Mouse (Mus musculus) cerebellum, postnatal 25 days (tissue): ENCODE measurements at regions not wholly inside any gene's neighbourhood (a gene's known extent, or its start where the extent isn't known, plus 50 kb on each side); places are given as distances from the start of the nearest gene placed in this dataset.

ENCODE experiments used
- DNase-seq, 2 experiments: peaks; one replicate each; pipeline ENCODE4 v3.0.0; 2021; ENCODE audit warnings: mixed read lengths in 2 of 2

DNA sequence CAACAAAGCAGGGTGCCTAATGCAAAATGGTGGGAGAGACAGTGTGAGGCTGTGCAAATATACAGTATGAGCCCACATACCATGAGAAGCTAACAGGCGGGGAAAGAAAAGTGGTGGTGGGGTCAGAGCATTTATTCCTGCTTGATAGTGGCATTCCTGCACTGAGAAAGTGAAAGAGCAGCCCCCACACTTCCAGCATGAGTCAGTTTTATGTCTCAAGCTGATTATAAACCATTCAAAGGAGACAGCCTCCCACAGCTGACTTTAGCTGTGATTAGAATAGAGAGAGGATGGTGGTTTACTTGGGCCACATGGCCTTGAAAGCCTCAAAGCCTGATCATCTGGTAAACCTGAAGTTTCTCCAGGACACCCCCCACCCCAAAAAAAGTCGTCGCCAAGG is 64.4 kb downstream of the Gm43517 start:
- no peak for DNase-seq

DNA sequence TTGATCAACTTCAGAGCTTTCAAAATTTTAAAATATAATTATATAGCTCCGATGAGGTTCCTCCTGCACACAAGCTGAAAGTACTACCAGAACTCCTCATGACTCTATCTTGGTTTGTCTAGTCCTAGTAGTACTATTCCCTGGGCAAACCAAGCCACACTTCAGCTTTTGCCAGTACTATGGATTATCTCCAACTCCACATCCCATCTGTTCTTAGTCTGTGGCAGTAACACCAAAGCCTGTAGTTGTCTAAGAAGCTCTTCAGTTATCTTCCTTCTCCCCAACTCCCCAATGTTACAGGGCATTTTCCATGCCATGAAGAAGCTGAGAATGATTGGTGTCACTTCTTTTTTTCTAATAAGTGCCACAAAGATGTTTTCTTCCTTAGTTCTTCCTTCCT is 83.1 kb downstream of the Gm43517 start:
- no peak for DNase-seq

GRCm38 (mm10) chr12:49473371-49473770 is 88.4 kb downstream of the Gm43517 start:
- peak in 1 of 2 experiments; percentile 3 for DNase-seq

DNA sequence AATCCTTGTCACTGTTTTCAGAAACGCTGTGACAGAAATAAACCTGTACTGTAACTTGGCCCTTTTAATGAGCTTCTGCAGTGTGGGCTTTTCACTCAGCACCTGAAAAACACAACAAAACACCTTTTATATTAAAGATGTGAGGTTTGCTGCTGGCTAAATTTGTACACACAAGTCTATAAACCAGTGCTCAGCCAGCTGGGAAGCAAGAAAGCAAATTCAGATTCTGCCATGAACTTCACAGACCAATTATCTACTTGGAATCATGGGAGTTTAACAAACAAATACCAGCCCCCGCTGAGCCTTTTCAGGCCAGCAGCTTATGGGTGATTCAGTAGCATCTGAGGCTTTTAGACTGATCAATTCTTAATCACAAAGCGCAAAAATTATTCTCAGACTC is 95.7 kb downstream of the Gm43517 start:
- DNase-seq, result no peak

DNA sequence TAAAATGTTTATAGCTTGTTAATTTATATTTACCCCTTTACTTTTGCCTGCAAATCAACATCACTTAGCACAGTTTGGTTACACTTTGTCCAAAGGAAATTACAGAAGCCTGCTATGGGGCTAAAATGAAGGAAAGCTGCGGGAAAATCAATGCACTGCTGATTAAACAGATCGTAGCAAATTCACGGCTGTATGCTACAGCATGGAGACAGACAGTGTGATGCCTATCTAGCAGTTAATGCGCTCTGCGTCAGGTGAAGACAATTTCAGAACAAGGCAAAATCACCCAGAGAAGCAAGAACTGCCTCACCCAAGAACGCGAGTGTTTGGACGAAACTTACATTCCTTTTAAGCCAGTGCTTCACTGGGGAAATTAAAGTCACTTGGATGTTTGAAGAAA is 96.2 kb downstream of the Gm43517 start:
- DNase-seq, result no peak

DNA sequence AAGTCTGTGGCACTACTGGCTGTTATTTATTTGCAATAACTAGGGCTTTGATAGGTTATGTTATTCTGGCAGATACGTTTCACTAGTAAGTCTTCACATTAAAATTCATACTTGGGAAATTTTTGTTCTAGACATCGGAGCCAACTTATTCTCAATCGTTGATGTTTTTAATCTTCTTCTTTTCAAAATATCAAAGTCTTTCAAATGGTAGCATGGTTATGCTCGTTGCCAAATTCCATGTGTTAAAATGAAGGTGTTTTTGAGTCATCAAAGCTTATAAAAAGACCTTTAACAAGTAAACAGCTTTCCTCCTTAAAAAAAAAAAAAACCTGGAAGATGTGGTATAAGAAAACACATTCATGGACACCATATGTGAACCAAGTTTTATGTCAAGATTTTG is 97.4 kb downstream of the Gm43517 start:
- no peak for DNase-seq

DNA sequence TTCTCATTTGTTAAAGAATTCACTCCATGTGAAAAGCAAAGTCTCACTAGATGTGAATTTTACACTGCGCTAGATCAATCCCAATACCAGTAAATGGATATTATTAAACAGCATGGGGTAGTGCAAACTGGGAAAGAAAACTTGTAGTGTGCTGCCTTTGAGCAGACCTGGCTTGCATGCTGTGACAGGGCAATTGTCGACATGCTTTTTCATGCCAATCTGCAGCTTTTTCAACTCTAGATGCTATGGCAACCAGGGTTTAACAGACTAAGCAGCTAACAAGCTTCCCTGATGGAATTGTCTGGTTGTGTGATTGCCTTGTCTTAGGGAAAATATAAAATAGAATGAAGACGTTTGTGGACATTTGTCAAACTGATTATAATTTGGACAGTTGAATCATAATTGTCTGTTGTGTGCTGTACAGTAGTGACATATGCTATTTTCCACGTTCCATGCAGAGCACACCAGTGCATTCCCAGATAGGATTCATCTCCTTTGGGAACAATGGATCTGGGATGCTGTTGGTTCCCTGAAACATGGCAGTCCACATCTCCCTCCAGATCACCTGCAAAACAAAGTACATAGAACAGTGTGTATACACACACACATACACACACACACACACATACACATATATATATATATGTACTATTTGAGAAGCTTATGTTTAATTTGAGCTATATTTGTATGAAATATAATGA is 99.2 kb downstream of the Gm43517 start:
- no peak for DNase-seq

- no peak for DNase-seq
Observed at GRCm38 (mm10) chr12:49513131-49513530, 128.2 kb downstream of the Gm43517 start.

- DNase-seq, result no peak
Observed at GRCm38 (mm10) chr12:49514616-49515015, 129.6 kb downstream of the Gm43517 start.
